Mouse (Mus musculus): ENCODE data around the gene Syt1.

The Syt1 gene

GRCm38 (mm10) chr10:108763722-108764121 is 247.1 kb downstream of the Syt1 start:
- no peak for DNase-seq (ENCODE audit: low spot score in 2 of 2)

- no peak for DNase-seq (ENCODE audit: low spot score in 2 of 2)
Observed at GRCm38 (mm10) chr10:108753304-108753703, 257.5 kb downstream of the Syt1 start.

GRCm38 (mm10) chr10:108743759-108744158 is 267.0 kb downstream of the Syt1 start:
- DNase-seq (ENCODE audit: low spot score in 2 of 2) = no peak

DNA sequence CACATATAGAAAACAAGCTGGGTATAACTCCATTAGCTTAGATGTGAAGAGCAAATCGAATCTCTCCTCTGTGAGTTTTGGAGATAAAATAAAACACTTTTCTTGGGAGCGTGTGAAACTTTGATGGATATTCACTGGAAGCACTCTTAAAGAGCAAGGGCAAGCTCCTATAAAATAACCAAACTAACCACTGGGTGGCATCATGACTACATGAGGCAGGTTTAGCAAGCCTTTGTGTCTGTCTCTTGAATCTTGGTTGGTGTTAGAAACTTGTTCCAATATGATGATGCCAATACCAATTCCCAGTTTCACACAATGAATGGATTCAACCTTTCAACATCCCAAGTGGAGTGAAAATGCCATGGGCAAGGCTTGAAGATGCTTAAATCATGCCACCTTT is 276.8 kb downstream of the Syt1 start:
- DNase-seq (ENCODE audit: low spot score in 2 of 2) = no peak

DNA sequence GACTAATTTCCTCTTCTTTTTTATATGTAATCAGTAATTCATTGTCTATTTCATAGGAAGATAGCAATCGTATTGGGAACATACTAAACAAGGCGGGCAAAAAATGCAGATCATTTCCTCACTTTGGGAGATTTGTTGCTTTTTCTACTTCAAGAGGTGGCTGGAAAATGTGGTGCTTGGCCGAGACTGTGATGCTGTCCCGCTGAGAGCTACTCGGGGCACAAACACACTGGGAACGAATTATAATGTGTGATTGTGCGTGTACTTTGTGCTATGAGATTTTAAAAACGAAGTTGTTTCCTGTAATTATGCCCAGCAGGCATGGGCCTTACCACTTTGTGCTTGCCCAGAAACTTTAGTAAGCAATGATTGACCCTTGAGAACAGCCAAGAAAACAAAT is 281.8 kb downstream of the Syt1 start:
- no peak for DNase-seq (ENCODE audit: low spot score in 2 of 2)

- no peak for DNase-seq (ENCODE audit: low spot score in 2 of 2)
Observed at GRCm38 (mm10) chr10:108726391-108726790, 284.4 kb downstream of the Syt1 start.

- DNase-seq (ENCODE audit: low spot score in 2 of 2) = no peak
Observed at GRCm38 (mm10) chr10:108724878-108725277, 285.9 kb downstream of the Syt1 start.

DNA sequence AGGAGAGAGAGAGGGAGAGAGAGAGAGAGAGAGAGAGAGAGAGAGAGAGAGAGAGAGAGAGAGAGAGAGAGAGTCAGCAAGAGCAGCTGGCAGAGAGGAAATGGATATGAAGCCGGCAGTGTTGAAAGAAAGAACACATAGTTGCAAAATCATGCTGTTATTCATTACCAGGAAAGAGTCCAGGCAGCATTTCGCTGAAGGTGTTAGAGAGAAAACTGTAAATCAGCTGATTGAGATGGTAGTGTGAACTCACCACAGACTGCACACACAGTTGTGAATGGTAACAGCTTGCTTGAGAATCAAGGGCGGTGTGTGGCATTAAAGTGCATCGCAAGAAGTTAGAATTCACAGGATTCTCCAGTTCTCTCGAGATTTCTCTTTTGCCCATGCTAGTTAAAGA is 300.3 kb downstream of the Syt1 start:
- DNase-seq (ENCODE audit: low spot score in 2 of 2) = no peak

GRCm38 (mm10) chr10:108705658-108706057 is 305.1 kb downstream of the Syt1 start:
- no peak for DNase-seq (ENCODE audit: low spot score in 2 of 2)

DNA sequence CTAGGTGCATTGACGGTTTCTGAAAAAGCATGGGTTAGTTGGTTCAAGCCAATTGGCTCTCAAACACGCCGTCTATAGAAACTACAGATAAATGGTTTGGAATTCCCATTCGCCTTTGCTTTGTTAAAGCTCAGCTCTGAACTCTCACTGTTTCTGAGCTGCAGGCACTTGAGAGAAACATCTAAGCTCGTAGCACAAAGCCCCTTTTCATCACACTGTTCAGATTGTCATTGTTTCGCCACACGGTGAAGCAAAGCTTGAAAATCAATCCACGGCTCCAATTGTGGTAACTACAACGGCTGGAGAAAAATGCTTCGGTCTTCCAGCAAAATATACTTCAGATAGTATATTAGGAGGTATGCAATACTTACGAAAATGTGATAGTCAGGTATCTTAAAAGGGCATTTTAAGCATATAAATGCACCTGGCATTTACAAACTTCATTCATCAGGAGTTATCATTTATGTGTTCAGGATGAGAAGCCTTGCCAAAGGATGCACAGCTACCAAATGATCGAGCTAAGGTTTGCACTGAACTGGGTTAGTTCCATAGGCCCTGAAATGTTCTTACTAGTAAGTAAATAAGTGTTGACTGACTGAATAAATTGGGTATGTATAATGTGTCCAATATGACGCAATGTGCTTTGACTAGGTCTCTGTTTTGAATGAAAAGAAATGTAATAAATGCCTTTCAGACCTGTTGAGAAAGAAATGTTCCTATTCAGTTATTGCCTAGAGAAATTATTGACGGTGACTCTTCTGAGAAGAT is 309.2 kb downstream of the Syt1 start:
- no peak for DNase-seq (ENCODE audit: low spot score in 2 of 2)

DNA sequence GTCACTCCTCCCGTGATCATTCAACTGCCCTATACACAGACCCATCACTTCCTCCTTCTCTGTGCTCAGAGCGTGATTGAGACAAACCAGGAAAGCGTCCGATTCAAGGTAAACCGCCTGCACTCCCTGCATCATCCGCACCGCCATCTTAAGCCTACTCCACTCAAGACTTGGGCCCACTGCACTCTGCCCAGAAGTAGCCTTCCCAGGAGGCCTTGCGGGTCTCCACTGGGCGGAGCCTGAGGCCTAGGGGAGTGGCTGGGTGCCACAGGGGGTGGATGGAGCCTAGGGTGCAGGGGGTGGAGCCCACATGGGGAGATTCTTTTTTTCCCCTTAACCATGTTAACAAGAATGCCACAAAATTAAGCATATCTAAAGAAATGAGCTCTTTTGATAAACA is 310.8 kb downstream of the Syt1 start, which contains the start of gene Gm5136:
Gene Gm5136, minus strand, starts transcription at position 215 of the 400 bp plus-strand sequence.
- no peak for DNase-seq (ENCODE audit: low spot score in 2 of 2)

GRCm38 (mm10) chr10:108697062-108697461 is 313.7 kb downstream of the Syt1 start:
- DNase-seq (ENCODE audit: low spot score in 2 of 2) = no peak

- DNase-seq (ENCODE audit: low spot score in 2 of 2) = no peak
Observed at GRCm38 (mm10) chr10:108690954-108691353, 319.8 kb downstream of the Syt1 start.

DNA sequence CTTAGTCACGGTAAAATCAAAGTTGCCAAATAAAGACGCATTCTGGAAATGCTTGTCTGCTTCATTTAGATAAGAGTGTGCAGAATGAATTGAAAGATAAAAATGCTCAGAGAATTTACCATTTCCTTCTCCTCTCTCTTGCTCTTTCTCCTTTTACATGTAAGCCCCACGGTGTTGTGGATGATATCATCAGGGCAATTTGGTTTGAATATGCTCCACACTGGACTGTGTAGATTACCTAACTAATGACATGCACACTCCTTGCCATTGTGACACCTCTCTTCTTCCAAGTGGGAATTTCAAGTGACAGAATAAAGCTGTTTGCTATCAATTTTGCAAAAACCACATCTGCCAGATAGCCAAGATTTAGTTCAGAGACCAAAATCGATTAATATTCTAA is 324.1 kb downstream of the Syt1 start:
- no peak for DNase-seq (ENCODE audit: low spot score in 2 of 2)

- DNase-seq (ENCODE audit: low spot score in 2 of 2) = no peak
Observed at GRCm38 (mm10) chr10:108679675-108680390, 330.9 kb downstream of the Syt1 start.

- no peak for DNase-seq (ENCODE audit: low spot score in 2 of 2)
Observed at GRCm38 (mm10) chr10:108677053-108677452, 333.7 kb downstream of the Syt1 start.

- no peak for DNase-seq (ENCODE audit: low spot score in 2 of 2)
Observed at GRCm38 (mm10) chr10:108668944-108669343, 341.8 kb downstream of the Syt1 start.

DNA sequence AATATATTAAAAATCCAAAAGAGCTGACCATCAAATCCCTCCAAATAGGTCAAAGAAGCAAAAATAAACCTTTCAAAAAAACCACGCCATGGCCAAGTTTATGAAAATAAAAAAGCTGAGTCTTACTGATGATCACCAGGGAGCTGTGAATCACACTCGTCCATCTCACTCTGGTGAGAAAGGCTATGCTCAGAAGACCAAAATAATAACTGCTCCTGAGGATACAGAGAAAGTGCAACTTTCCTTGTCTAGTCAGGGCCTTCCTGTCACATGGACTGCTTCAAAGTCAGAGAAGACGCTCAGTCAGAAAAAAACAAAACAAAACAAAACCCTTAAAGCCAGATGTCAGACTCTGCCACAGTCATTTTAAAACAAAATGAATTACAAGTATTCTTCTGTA is 350.5 kb downstream of the Syt1 start:
- DNase-seq (ENCODE audit: low spot score in 2 of 2) = no peak

- DNase-seq (ENCODE audit: low spot score in 2 of 2) = no peak
Observed at GRCm38 (mm10) chr10:108658300-108658699, 352.5 kb downstream of the Syt1 start.

DNA sequence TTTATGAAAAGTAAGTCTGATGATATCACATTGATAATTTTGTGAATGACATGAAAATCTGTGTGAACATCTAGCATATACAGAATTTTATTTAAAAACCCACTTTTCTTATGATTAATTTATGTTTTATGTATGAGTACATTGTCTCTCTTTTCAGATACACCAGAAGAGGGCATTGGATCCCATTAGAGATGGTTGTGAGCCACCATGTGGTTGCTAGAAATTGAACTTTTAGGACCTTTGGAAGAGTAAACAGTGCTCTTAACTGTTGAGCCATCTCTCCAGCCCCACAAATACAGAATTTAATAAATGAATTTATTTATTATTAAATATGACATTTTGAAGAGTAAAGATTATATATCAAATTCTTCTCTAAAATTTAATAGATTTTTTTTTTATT is 353.1 kb downstream of the Syt1 start:
- DNase-seq (ENCODE audit: low spot score in 2 of 2) = no peak

DNA sequence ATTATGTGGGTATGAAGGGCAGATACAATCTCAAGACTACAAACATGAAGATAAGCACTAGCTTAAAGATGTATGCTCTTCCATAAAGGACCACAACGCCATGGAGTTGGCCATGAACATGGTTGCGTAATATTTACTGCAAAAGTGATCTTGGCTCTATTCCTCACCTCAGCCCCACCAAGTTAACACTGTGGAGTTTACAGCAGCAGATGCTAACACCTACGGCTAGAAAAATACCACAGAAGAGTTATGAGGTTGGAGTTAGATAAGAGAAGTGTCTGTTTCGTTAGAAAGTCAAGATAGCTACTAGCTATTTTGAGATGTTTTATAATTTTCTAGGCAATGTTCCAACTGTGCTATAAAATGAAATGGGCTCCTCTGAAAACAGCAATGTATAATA is 353.9 kb downstream of the Syt1 start:
- no peak for DNase-seq (ENCODE audit: low spot score in 2 of 2)

GRCm38 (mm10) chr10:108655074-108655473 is 355.7 kb downstream of the Syt1 start:
- DNase-seq (ENCODE audit: low spot score in 2 of 2) = no peak

GRCm38 (mm10) chr10:108652831-108653230 is 358.0 kb downstream of the Syt1 start:
- DNase-seq (ENCODE audit: low spot score in 2 of 2) = no peak
